Mouse (Mus musculus) midbrain, embryonic 10.5 days (tissue): ENCODE results near the gene Gcnt1. TPM values are rescaled to one million over a fixed set of nuclear protein-coding genes. Genes with fewer than 3 reads are reported as not detected.

ENCODE experiments used
- DNase-seq: peaks from one replicate; pipeline ENCODE4 v3.0.0-alpha.2; 2017; ENCODE audit warnings: low spot score
- H3K27ac ChIP-seq: fragments of 300-500 bp; sonication (generic); replicated peaks from 2 replicates; pipeline ENCODE4 v1.5.1; 2016; ENCODE audit warnings: mild to moderate bottlenecking
- H3K27me3 ChIP-seq: fragments of 300-500 bp; sonication (generic); 2 replicates; pipeline ENCODE4 v1.6.1; 2016; ENCODE audit warnings: low read depth, mild to moderate bottlenecking; ENCODE audit not compliant: poor library complexity, severe bottlenecking
- H3K36me3 ChIP-seq: fragments of 300-500 bp; sonication (generic); 2 replicates; pipeline ENCODE4 v1.6.1; 2016; ENCODE audit warnings: mild to moderate bottlenecking, moderate library complexity
- H3K4me1 ChIP-seq: fragments of 300-500 bp; sonication (generic); 2 replicates; pipeline ENCODE4 v1.6.1; 2016
- H3K4me3 ChIP-seq: fragments of 300-500 bp; sonication (generic); 2 replicates; pipeline ENCODE4 v1.5.1; 2016; ENCODE audit warnings: mild to moderate bottlenecking, moderate library complexity
- H3K9me3 ChIP-seq: fragments of 300-500 bp; sonication (generic); replicated peaks from 2 replicates; pipeline ENCODE4 v1.6.1; 2016; ENCODE audit warnings: mild to moderate bottlenecking
- WGBS: fragments of 180-500 bp; shearing (Covaris S2); methylation state at CpG from one replicate; pipeline ENCODE4 v1.1.7; 2016; 5-methylcytosine and 5-hydroxymethylcytosine counted together
- polyA plus RNA-seq: library from polyadenylated mRNA; unstranded; fragments of >200 nt; fragmentation: Nextera tagmentation; extraction: Ambion mirVana; gene quantifications from 2 replicates; pipeline ENCODE4 v1.2.1, GENCODE M21; 2016

Gene Gcnt1
- polyA plus RNA-seq, 1 experiment from 2014 or later, result 2.0 TPM

DNA sequence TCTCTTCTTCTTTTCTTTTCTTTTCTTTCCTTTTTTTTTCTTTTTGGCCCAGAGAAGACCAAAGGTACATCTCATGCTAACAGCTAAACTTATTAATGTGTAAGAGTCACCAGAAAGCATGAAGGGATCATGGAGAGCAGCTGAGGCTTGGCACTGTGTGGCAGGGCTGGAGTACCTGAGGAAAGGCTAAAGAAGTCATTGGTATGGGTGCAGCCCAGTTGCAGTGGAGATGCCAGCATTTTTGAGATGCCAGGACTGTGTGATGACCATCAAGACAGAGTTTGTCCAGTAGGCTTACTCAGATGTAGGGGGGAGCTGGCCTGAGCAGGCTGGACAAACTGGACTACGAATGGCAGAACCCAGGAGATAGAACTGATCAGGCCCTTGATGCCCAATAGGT, 58.9 kb downstream of the Gcnt1 start:
- WGBS, result 81% methylated on average over 1 of the region's 1 CpGs
- Histone ChIP-seq H3K9me3 (no peaks in the 10 kb centered on the region), H3K27me3 (no peaks in the 10 kb centered on the region), H3K36me3 (no peaks in the 10 kb centered on the region), H3K4me1 (no peaks in the 10 kb centered on the region), H3K4me3 (no peak overlapping the region), H3K27ac (no peak overlapping the region)
- DNase-seq, result no peak

DNA sequence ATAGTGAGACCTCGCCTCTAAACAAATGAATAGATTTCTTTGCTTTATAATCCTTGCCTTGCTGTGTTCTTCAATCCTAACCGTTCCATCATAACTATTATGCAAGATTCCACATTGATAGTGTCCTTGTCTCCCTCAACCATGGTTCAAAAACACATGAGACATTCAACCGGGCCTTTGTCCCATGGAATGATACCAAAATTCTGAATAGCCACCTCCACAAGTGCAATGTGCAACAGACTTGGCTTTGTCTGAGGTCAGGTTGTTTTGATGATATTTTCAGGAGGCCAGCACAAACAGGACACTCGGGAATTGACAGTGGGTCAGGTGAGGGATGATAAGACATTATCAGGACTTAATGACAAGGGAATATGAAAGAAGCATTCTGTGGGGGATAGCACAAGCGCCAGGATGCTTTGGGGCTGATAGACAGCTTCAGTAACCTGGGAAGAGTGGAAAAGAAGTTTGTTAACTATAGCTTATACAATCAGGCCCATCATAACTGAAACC, 59.9 kb downstream of the Gcnt1 start:
- H3K27me3 ChIP-seq, result no peaks in the 10 kb centered on the region
- 91% methylated on average over 5 of the region's 5 CpGs for WGBS
- no peaks in the 10 kb centered on the region for H3K4me1 ChIP-seq
- no peaks in the 10 kb centered on the region for H3K9me3 ChIP-seq
- H3K36me3 ChIP-seq, result no peaks in the 10 kb centered on the region
- no peak for DNase-seq
- no peak overlapping the region for H3K4me3 ChIP-seq
- H3K27ac ChIP-seq, result no peak overlapping the region

DNA sequence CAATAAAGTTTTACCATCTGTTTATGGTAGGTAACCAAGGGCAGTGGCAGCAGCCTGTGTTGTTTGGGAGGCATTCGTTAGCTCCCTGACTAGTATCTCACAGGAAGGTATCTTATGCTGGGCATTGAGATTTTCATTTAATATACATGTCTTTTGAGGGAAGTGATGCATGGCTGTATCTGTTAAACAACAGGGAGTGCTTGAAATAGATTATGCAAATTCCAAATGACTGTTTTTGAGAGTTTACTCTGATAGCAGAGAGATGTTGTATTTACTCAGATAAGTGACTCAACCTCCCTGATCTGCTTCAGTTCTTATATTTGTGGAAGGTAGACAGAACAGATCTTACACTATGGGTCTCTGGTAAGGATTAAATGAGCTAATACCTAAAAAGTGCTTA, 61.1 kb downstream of the Gcnt1 start:
- H3K27ac ChIP-seq, result no peak overlapping the region

DNA sequence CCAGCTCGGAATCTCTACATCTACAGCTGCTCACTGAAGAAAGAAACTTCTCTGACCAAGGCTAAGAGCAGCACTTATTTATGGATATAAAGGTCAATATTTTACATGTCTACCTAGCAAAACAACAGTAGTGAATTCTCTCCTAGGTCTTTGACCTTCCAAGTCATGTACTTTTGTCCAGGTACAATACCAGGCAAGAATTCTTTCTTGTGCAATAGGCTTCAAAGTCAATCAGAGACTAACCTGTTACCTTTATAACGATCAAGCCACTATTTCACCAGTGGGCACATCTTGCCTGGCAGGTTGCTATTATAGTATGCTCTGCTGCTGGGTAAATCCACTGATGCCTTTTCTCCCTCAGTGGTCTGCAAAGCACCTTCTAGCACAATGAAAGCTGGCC, 61.6 kb downstream of the Gcnt1 start:
- 90% methylated on average over 2 of the region's 2 CpGs for WGBS
- H3K9me3 ChIP-seq, result no peaks in the 10 kb centered on the region
- H3K36me3 ChIP-seq, result no peaks in the 10 kb centered on the region
- no peak overlapping the region for H3K27ac ChIP-seq
- no peaks in the 10 kb centered on the region for H3K27me3 ChIP-seq
- DNase-seq, result no peak
- H3K4me3 ChIP-seq, result no peak overlapping the region
- no peaks in the 10 kb centered on the region for H3K4me1 ChIP-seq

More for the DNA sequence above, 61.1 kb downstream of the Gcnt1 start:
- no peak for DNase-seq
- H3K4me1 ChIP-seq, result no peaks in the 10 kb centered on the region
- H3K9me3 ChIP-seq, result no peaks in the 10 kb centered on the region
- WGBS, result 69% methylated on average over 1 of the region's 1 CpGs
- H3K27me3 ChIP-seq, result no peaks in the 10 kb centered on the region
- no peak overlapping the region for H3K4me3 ChIP-seq
- H3K36me3 ChIP-seq, result no peaks in the 10 kb centered on the region

DNA sequence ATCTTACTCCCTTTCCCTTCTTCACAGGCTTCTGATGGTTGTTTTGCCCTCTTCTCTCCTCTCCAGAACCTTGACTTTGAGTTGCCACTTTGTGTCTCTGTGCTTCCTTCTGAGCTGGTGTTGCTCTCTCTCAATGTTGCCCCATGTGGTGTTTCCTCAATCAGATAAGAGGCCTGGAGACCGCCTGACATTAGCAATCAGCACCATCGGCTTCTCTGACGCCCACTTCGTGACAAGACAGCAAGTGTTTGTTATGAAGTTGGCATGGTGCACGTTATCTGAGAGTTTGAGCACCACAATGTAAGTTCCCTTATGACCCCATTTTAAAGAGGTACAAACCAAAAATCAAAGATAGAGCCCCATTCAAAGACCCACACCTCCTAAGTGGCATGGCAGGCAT, 76.6 kb downstream of the Gcnt1 start:
- Histone ChIP-seq H3K27ac (no peak overlapping the region), H3K4me3 (no peak overlapping the region), H3K9me3 (no peaks in the 10 kb centered on the region), H3K27me3 (no peaks in the 10 kb centered on the region), H3K36me3 (no peaks in the 10 kb centered on the region), H3K4me1 (no peaks in the 10 kb centered on the region)
- no peak for DNase-seq
- 89% methylated on average over 5 of the region's 5 CpGs for WGBS

DNA sequence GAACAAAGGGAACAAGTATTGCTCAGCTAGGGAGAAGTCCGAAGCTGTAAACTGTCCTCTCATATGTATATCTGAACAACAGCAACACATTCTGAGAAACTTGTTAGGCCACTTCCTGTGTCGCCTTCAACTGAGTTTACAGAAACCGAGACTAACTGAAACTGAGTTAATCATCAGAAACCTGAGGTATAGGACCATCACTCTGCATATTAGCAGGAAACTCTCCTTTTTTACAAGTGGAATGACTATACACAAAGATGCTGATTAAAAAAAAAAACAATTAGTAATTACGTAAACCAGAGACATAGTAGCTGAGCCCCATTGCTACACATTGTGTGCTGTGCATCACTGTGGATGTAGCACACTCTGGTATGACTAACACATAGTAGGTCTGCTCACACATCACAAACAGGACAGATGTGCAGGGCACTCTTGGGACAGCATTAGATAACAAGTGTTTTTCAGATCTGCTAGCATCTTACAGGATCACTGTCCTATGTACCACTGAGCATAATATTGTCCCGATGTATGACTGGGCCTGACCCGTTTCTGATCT, 77.4 kb downstream of the Gcnt1 start:
- H3K36me3 ChIP-seq, result no peaks in the 10 kb centered on the region
- no peaks in the 10 kb centered on the region for H3K4me1 ChIP-seq
- H3K4me3 ChIP-seq, result no peak overlapping the region
- no peak overlapping the region for H3K27ac ChIP-seq
- H3K27me3 ChIP-seq, result no peaks in the 10 kb centered on the region
- no peak for DNase-seq
- no peaks in the 10 kb centered on the region for H3K9me3 ChIP-seq
- WGBS, result 92% methylated on average over 6 of the region's 6 CpGs

DNA sequence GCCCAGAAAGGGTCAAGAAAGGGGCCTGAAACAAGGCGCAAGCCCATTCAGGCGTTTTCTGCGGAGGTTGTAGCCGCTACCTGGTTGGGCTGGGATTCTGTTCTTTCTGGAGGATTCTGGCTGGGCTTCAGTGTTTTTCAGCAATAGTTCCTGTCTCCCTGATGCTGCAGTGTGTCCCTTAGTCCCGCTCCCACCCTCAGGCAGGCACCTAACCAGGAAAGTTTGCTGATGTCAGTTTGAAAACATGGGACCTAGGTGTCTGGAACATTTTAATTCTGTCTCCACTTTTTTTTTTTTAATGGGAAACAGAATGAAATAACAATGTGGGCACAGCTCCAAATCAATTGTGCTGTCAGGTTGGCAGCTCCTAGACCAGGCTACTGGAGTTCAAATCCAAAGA, 78.5 kb downstream of the Gcnt1 start:
- no peak overlapping the region for H3K27ac ChIP-seq
- H3K9me3 ChIP-seq, result no peaks in the 10 kb centered on the region
- no peaks in the 10 kb centered on the region for H3K36me3 ChIP-seq
- H3K4me3 ChIP-seq, result no peak overlapping the region
- no peaks in the 10 kb centered on the region for H3K4me1 ChIP-seq
- DNase-seq, result no peak
- H3K27me3 ChIP-seq, result no peaks in the 10 kb centered on the region
- WGBS, result 92% methylated on average over 5 of the region's 5 CpGs

DNA sequence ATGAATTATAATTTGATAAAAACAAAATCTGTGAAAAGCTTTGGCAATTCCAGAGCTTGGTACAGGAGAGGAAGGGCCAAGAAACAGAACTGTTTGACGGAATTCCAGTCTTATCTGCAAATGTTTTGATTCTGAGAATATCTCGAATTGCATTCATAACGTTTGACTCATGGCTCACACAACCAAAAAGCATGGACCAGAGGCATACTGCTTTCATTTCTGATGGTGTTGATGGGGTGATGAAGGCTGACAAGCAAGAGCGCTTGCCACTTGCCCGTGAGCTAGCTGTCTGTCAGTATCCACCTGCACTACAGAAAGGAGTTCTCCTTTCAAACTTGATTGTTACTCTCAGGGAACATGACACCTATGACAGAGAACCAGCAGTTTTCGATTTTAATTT, 83.1 kb downstream of the Gcnt1 start:
- no peak for DNase-seq
- no peaks in the 10 kb centered on the region for H3K9me3 ChIP-seq
- 84% methylated on average over 6 of the region's 6 CpGs for WGBS
- H3K27ac ChIP-seq, result no peak overlapping the region
- no peaks in the 10 kb centered on the region for H3K36me3 ChIP-seq
- no peaks in the 10 kb centered on the region for H3K27me3 ChIP-seq
- peaks cover 7% of the 10 kb centered on the region; the same call in 1 of the 2 replicates for H3K4me1 ChIP-seq
- H3K4me3 ChIP-seq, result no peak overlapping the region

DNA sequence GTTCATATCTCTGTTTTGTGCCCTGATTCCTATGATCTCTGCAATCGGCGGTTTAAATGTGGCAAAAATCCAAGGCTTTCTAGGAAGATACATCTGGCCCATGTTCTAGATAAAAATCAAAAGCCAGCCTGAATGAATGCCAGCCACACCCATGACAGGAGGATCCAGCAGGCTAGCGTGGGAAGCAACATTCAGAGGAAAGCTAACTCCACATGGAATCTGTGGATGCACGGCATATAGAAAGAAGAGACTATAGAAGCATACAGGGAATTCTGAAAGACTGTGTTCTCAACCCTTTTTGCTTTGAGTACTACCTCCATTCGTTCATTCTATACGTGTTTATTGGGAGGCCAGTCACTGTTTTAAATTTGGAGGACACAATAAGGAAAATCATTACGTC, 86.6 kb downstream of the Gcnt1 start:
- Histone ChIP-seq H3K27ac (no peak overlapping the region), H3K4me1 (peaks cover 7% of the 10 kb centered on the region; the same call in 1 of the 2 replicates), H3K27me3 (no peaks in the 10 kb centered on the region), H3K9me3 (no peaks in the 10 kb centered on the region), H3K36me3 (no peaks in the 10 kb centered on the region), H3K4me3 (no peak overlapping the region)
- 89% methylated on average over 7 of the region's 7 CpGs for WGBS
- no peak for DNase-seq

DNA sequence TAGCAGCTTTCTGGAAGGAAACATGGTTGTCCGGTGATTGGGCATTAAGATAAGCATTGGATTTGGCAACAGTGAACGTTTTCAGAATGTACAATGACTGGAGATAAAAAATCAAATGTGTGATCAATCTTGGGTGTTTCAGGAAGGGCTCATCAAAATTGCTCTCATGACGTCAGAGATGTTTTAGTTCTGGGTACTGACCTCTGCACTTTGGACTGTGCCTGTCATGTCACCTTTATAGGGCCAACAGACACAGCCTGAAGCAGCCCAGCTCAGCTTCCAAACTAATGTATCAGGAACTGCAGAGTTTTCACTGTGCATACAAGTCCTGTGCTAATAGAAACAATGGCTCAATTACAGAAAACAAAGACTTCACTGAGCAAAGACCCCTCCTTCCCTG, 89.3 kb downstream of the Gcnt1 start:
- 85% methylated on average over 3 of the region's 3 CpGs for WGBS
- no peaks in the 10 kb centered on the region for H3K9me3 ChIP-seq
- H3K27me3 ChIP-seq, result no peaks in the 10 kb centered on the region
- H3K4me3 ChIP-seq, result no peak overlapping the region
- no peak for DNase-seq
- H3K4me1 ChIP-seq, result peaks cover 7% of the 10 kb centered on the region; the same call in 1 of the 2 replicates
- H3K36me3 ChIP-seq, result no peaks in the 10 kb centered on the region
- H3K27ac ChIP-seq, result no peak overlapping the region

DNA sequence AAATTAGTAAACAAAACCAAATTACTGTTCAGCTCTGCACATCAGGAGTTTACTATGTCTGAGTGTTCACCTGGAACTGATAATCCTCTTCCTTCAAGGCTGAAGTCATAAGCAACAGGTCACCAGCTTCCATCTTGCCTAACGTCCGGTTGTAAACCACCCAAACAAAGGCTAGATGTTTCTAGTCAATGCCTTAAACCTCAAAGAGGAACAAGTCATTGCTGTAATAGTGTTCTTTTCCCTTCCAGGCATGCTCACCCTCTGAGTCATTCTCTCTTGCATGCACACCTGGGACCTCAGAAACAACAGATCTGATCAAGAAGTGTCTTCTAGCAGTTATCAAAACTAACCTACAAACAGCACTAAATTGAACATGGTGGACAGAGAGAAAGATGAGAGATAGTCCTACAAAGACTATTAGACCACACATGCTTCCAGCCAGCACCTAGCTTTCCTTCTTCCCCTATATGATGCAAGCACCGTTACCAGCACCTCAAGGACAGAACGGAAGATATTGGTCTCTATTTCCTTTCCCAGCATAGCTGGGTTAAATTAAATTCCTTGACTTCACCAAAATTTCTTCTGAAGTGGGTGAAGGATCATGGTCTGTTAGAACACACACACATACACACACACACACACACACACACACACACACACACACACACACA, 94.1 kb downstream of the Gcnt1 start:
- no peaks in the 10 kb centered on the region for H3K4me1 ChIP-seq
- 94% methylated on average over 4 of the region's 4 CpGs for WGBS
- no peak for DNase-seq

More for the DNA sequence above, 94.1 kb downstream of the Gcnt1 start:
- no peaks in the 10 kb centered on the region for H3K36me3 ChIP-seq
- H3K9me3 ChIP-seq, result no peaks in the 10 kb centered on the region
- no peaks in the 10 kb centered on the region for H3K27me3 ChIP-seq
- H3K27ac ChIP-seq, result no peak overlapping the region
- H3K4me3 ChIP-seq, result no peak overlapping the region
